Mouse (Mus musculus): ENCODE data around the gene Hs6st1.

GRCm38 (mm10) chr1:36066216-36066980 is 1.8 kb upstream of the Hs6st1 start:
- TF ChIP-seq POLR2A (IDR thresholded peaks at IDR 0.05; ENCODE audit: low read depth, low read length) = no peak
- TF ChIP-seq CTCF (IDR thresholded peaks at IDR 0.05; ENCODE audit: extremely low read depth, insufficient read length, insufficient replicate concordance, low read depth, low read length) = no peak

All from small intestine, adult 2 months (tissue).